Mouse (Mus musculus): ENCODE results near the gene Dpf3.

DNA sequence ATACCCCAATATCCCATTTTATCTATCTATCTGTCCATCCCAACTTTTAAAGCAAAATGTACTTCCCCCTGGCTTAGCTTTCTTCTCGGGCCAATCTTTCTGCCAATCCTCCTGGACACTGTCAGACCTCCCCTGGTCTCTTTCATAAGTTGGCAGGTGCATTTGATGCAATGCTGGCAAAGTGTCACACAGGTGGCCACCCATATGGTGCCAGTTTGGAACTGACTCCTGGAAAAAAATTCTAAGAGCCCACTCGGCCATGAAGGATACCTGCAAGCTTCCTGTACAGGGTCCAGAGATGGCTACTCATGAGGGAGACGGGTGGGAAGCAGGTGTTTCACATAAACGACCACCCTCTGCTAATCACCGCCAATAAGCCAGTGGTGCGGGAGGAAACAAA, 307.0 kb downstream of the Dpf3 start:
- TF ChIP-seq CTCF (IDR thresholded peaks at IDR 0.05; ENCODE audit: control insufficient read depth, insufficient read depth, low read length) (no peak), POLR2A (IDR thresholded peaks at IDR 0.05; ENCODE audit: borderline replicate concordance, control insufficient read depth, low read depth, low read length) (no peak)

All from bone marrow, adult 2 months (tissue).